Comparison of ENCODE assay signal across 9 mouse cellular contexts in genomic region chr12:33345773-33346435, GRCm38 (mm10). TPM values are rescaled to one million over a fixed set of nuclear protein-coding genes. Genes with fewer than 3 reads are reported as not detected.
DNase-seq lines count a peak whose midpoint lies in the region; ATAC-seq and TF ChIP-seq lines count a peak whose summit lies in the region.
"Had no signal": no experiment of that assay in that cellular context is flagged by ENCODE, and none has a peak within 500 bp of the region (broad histone marks: within the 10 kb centered on the region; RNA-seq: fewer than 3 reads in every experiment).

No protein-coding gene starts in this region.

- no peak; the same call in 1 of the 2 replicates for TF ChIP-seq CTCF in left cerebral cortex, adult 2 months (IDR thresholded peaks at IDR 0.05)
- no peak for TF ChIP-seq CTCF in intestine, postnatal 0 days (IDR thresholded peaks at IDR 0.05; ENCODE audit: low read depth)

- H3K4me2 ChIP-seq in embryonic facial prominence, embryonic 11.5 days (ENCODE audit: low read depth, low read length), result peak overlapping the region; percentile 30
- peak overlapping the region; percentile 53 for H3K4me2 ChIP-seq in limb, embryonic 11.5 days (ENCODE audit: low read depth, severe bottlenecking)
- peak overlapping the region; percentile 38; the same call in 1 of the 2 replicates for H3K4me2 ChIP-seq in neural tube, embryonic 14.5 days (ENCODE audit: low read depth, low read length)
- no peak overlapping the region for H3K4me2 ChIP-seq in intestine, postnatal 0 days (replicated peaks; ENCODE audit: low read depth)

- intact Hi-C loops in left cerebral cortex, adult 2 months (cut with DNase I), result no loop called here

- peak; percentile 57 for ATAC-seq in embryonic facial prominence, embryonic 11.5 days (replicated peaks; ENCODE audit: insufficient number of reproducible peaks, low FRiP score, low TSS enrichment, low read depth)
- ATAC-seq in limb, embryonic 11.5 days (ENCODE audit: insufficient number of reproducible peaks, low FRiP score, low TSS enrichment, low read depth), result peak; percentile 61; the same call in 1 of the 2 replicates
- ATAC-seq in neural tube, embryonic 14.5 days (ENCODE audit: low read depth), result no peak
- no peak for ATAC-seq in intestine, postnatal 0 days

- H3K27ac ChIP-seq in left cerebral cortex, adult 2 months, result peak overlapping the region; percentile 75
- no peak overlapping the region for H3K27ac ChIP-seq in embryonic facial prominence, embryonic 11.5 days (replicated peaks; ENCODE audit: low read depth, low read length)
- H3K27ac ChIP-seq in limb, embryonic 11.5 days (replicated peaks; ENCODE audit: low read depth, low read length), result peak overlapping the region; percentile 86
- H3K27ac ChIP-seq in neural tube, embryonic 14.5 days (ENCODE audit: low read depth, low read length), result peak overlapping the region; percentile 53; the same call in 1 of the 2 replicates
- no peak overlapping the region for H3K27ac ChIP-seq in intestine, postnatal 0 days (ENCODE audit: low read depth, low read length)

- 14% methylated on average over 23 of the region's 23 CpGs for WGBS in embryonic facial prominence, embryonic 11.5 days
- 13% methylated on average over 23 of the region's 23 CpGs for WGBS in limb, embryonic 11.5 days
- WGBS in neural tube, embryonic 14.5 days, result 25% methylated on average over 23 of the region's 23 CpGs
- 76% methylated on average over 23 of the region's 23 CpGs for WGBS in intestine, postnatal 0 days

- peaks cover 10% of the 10 kb centered on the region for H3K4me1 ChIP-seq in embryonic facial prominence, embryonic 11.5 days (ENCODE audit: control insufficient read depth, insufficient read depth, low read length)
- H3K4me1 ChIP-seq in limb, embryonic 11.5 days (ENCODE audit: control insufficient read depth, insufficient read depth, low read length), result peaks cover 16% of the 10 kb centered on the region
- peaks cover 29% of the 10 kb centered on the region for H3K4me1 ChIP-seq in neural tube, embryonic 14.5 days (ENCODE audit: control insufficient read depth, insufficient read depth, low read length)
- H3K4me1 ChIP-seq in intestine, postnatal 0 days (replicated peaks; ENCODE audit: control insufficient read depth, insufficient read depth, low read length), result 0 out of 2 replicates have a peak, but pooled peaks cover 2% of the 10 kb centered on the region

- no peak overlapping the region for H3K9ac ChIP-seq in embryonic facial prominence, embryonic 11.5 days (replicated peaks; ENCODE audit: low read length)
- H3K9ac ChIP-seq in limb, embryonic 11.5 days (ENCODE audit: low read length), result no peak overlapping the region
- H3K9ac ChIP-seq in neural tube, embryonic 14.5 days (replicated peaks; ENCODE audit: low read depth, low read length), result 0 out of 2 replicates have a peak overlapping the region, but pooled peaks have one; percentile 39
- H3K9ac ChIP-seq in intestine, postnatal 0 days (ENCODE audit: low read depth, low read length), result no peak overlapping the region

- DNase-seq in left cerebral cortex, adult 2 months (ENCODE audit: extremely low spot score in 1 of 2, low spot score in 2 of 2), result no peak
- no peak for DNase-seq in left cerebral cortex, adult 11 months (ENCODE audit: low spot score)
- DNase-seq in embryonic facial prominence, embryonic 11.5 days (ENCODE audit: low spot score), result peak; percentile 56
- peak; percentile 72 for DNase-seq in limb, embryonic 11.5 days (ENCODE audit: low spot score)
- no peak for DNase-seq in cerebellum, postnatal 36 days
- DNase-seq in adrenal gland, adult 8-10 months, result no peak
- DNase-seq: liver had no signal

- H3K36me3 ChIP-seq in embryonic facial prominence, embryonic 11.5 days (replicated peaks; ENCODE audit: control insufficient read depth, insufficient read depth, low read depth, low read length), result no peaks in the 10 kb centered on the region
- H3K36me3 ChIP-seq in limb, embryonic 11.5 days (ENCODE audit: control insufficient read depth, insufficient read depth, low read length), result no peaks in the 10 kb centered on the region; the same call in 1 of the 2 replicates
- no peaks in the 10 kb centered on the region for H3K36me3 ChIP-seq in neural tube, embryonic 14.5 days (ENCODE audit: control insufficient read depth, insufficient read depth, low read length)
- H3K36me3 ChIP-seq in intestine, postnatal 0 days (ENCODE audit: control insufficient read depth, insufficient read depth), result peaks cover 23% of the 10 kb centered on the region; the same call in 1 of the 2 replicates

- H3K27me3 ChIP-seq in embryonic facial prominence, embryonic 11.5 days (ENCODE audit: control insufficient read depth, insufficient read depth, low read length), result no peaks in the 10 kb centered on the region
- H3K27me3 ChIP-seq in limb, embryonic 11.5 days (ENCODE audit: control insufficient read depth, insufficient read depth, low read length), result no peaks in the 10 kb centered on the region
- no peaks in the 10 kb centered on the region for H3K27me3 ChIP-seq in neural tube, embryonic 14.5 days (ENCODE audit: control insufficient read depth, insufficient read depth, low read length)
- H3K27me3 ChIP-seq in intestine, postnatal 0 days (replicated peaks; ENCODE audit: control insufficient read depth, insufficient read depth, low read length), result no peaks in the 10 kb centered on the region

- H3K9me3 ChIP-seq in embryonic facial prominence, embryonic 11.5 days (replicated peaks; ENCODE audit: control insufficient read depth, low read length), result no peaks in the 10 kb centered on the region
- no peaks in the 10 kb centered on the region for H3K9me3 ChIP-seq in limb, embryonic 11.5 days (ENCODE audit: control insufficient read depth, low read length)
- no peaks in the 10 kb centered on the region; the same call in 1 of the 2 replicates for H3K9me3 ChIP-seq in neural tube, embryonic 14.5 days (ENCODE audit: control insufficient read depth, low read length)
- H3K9me3 ChIP-seq in intestine, postnatal 0 days (ENCODE audit: control insufficient read depth), result no peaks in the 10 kb centered on the region

- H3K4me3 ChIP-seq in left cerebral cortex, adult 2 months, result peak overlapping the region; percentile 45
- H3K4me3 ChIP-seq in embryonic facial prominence, embryonic 11.5 days (ENCODE audit: low read depth, low read length), result no peak overlapping the region
- H3K4me3 ChIP-seq in limb, embryonic 11.5 days (ENCODE audit: low read depth, low read length), result 0 out of 2 replicates have a peak overlapping the region, but pooled peaks have one; percentile 1
- no peak overlapping the region for H3K4me3 ChIP-seq in neural tube, embryonic 14.5 days (ENCODE audit: low read depth, low read length)
- no peak overlapping the region for H3K4me3 ChIP-seq in intestine, postnatal 0 days (ENCODE audit: low read depth, low read length)

RNA-seq across cellular contexts. Expression of gene Efcab10, which starts 48.8 kb away (rescaled TPM):
- total RNA-seq in left cerebral cortex, adult 2 months (2021), result 1 to 10 TPM; 1.5 to 2.6 TPM
- 0.66 and 0.78 TPM in 2 replicates for polyA plus RNA-seq in embryonic facial prominence, embryonic 11.5 days (2014; fragmentation: Nextera tagmentation; extraction: Ambion mirVana)
- 0.50 and 0.79 TPM in 2 replicates for polyA plus RNA-seq in limb, embryonic 11.5 days (2014; fragmentation: Nextera tagmentation; extraction: Ambion mirVana)
- polyA plus RNA-seq in neural tube, embryonic 14.5 days (2014; fragmentation: Nextera tagmentation; extraction: Ambion mirVana), result 1.7 and 2.9 TPM in 2 replicates
- polyA plus RNA-seq in intestine, postnatal 0 days (2015; fragmentation: Nextera tagmentation; extraction: Ambion mirVana), result 0.18 TPM in 1 of 2 replicates, not detected in the other
- under 1 TPM; 0.52 to 0.92 (median 0.84) TPM for total RNA-seq in adrenal gland, adult 8-10 months (2022)

Comparison
In these comparisons a context has a peak if more than half of its experiments do, and no peak if none do; other contexts are left out.
1. DNase-seq: peak in embryonic facial prominence, embryonic 11.5 days (single experiment) and limb, embryonic 11.5 days (single experiment); none in left cerebral cortex, adult 2 months (0 of 2), left cerebral cortex, adult 11 months (single experiment), cerebellum, postnatal 36 days (0 of 2) and adrenal gland, adult 8-10 months (single experiment).
2. H3K27ac ChIP-seq: peak in left cerebral cortex, adult 2 months (single experiment), limb, embryonic 11.5 days (single experiment) and neural tube, embryonic 14.5 days (single experiment); none in embryonic facial prominence, embryonic 11.5 days (single experiment) and intestine, postnatal 0 days (single experiment).
3. H3K4me3 ChIP-seq: peak in left cerebral cortex, adult 2 months (single experiment) and limb, embryonic 11.5 days (single experiment); none in embryonic facial prominence, embryonic 11.5 days (single experiment), neural tube, embryonic 14.5 days (single experiment) and intestine, postnatal 0 days (single experiment).
4. ATAC-seq: peak in embryonic facial prominence, embryonic 11.5 days (single experiment) and limb, embryonic 11.5 days (single experiment); none in neural tube, embryonic 14.5 days (single experiment) and intestine, postnatal 0 days (single experiment).